Mouse (Mus musculus) megakaryocyte, adult 5-6 weeks (primary cell): ENCODE data around the gene Fignl2. TPM values are rescaled to one million over a fixed set of nuclear protein-coding genes. Genes with fewer than 3 reads are reported as not detected.

ENCODE experiments used
- ATAC-seq: 2 replicates; pipeline ENCODE4 v1.8.0; 2016; ENCODE audit warnings: mild to moderate bottlenecking, inconsistent platforms; ENCODE audit not compliant: poor library complexity, severe bottlenecking
- total RNA-seq, 2 experiments: library from RNA; stranded (forward) in 1 of 2; stranded (reverse) in 1 of 2; fragments of 153-499, 151-499 nt in 1 of 2; fragments of 221-1000, 200-1000 nt in 1 of 2; gene quantifications; 2 replicates each; pipeline versions ENCODE4 v1.2.3 to v1.2.4; 2015 to 2017

Fignl2 gene
- total RNA-seq, 2 experiments from 2014 or later = 0.04 to 0.07 TPM

DNA sequence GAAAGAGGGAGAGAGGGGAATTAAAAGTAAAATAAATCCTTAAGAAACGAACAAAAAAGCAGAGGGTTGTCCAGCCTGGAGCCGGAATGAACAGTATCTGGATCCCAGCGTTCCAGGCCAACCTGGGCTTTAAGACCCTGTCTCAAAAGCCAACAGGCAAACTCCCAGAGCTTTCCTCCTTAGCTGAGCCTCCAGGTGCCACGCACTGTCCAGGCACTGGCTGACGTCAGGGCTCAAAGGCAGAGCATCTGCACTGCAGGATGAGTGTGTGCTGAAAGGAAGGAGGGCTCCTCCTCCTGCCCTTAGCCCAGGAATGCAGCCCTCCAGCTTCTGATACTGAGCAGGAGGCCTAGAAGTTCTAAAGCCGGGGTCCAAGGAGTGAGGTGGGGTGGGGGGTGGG, 15.6 kb upstream of the Fignl2 start:
- no peak for ATAC-seq

DNA sequence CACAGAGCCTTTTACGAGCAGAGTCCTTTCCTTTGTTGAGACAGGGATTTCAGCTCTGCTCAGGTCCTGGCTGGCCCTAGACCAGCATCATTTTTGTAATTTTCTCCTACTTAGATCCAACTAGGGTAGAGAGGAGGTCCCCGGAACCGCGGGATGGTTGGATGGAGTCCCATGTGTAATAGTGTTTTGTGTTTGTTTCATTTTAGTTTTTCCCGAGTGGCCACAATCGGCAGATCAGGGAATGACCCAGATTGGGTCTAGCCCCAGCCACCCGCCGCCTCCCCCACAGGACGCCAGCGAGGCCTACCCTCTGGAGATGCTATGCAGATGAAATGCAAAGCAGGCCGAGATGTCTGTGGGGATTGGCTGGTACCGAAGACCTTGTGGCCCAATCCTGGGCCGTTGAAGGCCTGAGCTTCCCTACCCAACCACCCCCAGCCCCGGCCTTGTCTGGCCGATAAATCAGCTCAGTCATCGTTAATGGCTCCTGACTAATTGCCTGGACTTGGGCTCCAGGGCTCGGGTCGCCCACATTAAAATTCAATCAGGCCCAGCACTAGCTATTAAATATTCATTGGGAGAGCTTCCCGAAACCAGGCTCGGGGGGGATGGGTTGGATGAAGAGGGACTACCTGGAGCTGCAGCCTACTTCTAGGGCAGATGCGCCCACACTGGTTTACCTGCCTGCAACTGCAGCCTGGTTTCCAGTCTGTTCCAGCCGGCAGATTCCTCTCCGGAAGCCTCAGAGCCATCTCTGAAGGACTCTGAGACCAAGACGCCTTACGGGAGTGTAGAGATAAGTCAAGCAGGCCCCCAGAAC, 14.7 kb upstream of the Fignl2 start:
- no peak for ATAC-seq

DNA sequence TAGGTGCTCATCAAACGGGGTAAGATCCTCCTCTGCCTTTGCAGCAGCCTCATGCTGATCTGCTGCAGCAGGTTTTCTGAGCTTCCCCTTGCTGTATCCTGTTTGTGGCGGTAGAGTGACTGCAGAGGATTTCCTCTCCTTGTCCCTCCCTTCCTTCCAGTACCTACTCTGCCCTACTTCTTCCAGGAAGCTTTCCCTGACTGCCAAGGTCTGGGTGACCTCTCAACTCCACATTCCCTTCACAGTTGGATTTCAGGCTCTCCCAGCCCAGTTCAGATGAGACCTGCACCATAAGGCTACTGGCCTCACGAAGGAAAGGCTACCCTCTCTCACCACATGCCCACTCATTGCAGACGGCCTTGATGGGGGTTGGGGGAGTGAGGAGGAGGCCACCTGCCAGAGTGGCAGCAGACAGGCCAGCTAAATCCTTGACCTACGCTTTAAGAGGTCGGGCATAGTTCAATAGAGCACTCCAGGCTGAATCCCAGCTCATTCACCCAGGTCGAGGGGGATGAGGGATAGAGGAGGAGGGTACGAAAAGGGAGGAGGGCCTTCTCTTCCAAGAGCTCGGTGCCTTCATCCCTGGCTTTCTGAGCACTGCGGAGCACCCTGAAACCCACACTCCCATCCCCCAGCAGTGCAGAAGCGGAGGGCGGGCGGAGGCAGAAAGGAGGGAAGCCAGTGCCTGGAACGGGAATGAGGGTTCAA, 13.9 kb upstream of the Fignl2 start:
- ATAC-seq = no peak

DNA sequence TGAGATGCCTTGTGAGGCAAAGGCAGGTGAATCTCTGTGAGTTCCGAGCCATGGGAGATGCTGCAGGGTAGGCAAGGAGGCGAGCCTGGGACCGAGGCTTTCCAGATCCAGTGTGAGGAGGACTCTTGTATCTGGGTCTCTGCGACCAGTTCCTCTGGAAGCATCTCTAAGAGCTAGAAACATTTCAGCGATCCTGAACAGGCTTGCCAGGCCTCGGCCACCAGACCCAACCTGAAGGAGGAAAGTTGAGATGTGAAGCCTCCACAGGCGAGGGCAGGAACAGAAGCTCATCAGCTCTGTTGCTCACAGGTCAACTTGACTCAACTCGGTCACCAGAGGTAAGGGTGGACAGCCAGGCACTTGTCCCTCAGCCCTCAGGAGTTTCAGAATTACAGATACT, 13.2 kb upstream of the Fignl2 start:
- no peak for ATAC-seq

DNA sequence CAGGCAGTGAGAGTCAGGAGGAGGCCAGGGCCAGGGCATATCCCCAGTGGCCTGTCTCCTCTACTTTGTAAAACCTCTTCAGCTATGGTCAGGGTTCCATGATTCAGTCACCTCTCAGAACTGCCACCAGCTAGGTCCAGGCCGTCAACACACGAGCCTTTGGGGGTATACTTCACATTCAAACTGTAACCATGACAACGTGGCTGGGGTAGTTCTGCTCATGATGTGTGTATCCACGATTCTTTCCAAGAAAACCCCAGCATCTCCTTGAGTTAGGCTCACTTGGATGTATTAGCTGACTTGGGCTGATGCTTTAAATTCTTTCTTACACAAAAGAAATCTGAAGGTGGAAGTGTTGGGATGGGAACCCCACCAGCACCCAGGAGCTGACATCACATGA, 9.9 kb upstream of the Fignl2 start:
- no peak for ATAC-seq

DNA sequence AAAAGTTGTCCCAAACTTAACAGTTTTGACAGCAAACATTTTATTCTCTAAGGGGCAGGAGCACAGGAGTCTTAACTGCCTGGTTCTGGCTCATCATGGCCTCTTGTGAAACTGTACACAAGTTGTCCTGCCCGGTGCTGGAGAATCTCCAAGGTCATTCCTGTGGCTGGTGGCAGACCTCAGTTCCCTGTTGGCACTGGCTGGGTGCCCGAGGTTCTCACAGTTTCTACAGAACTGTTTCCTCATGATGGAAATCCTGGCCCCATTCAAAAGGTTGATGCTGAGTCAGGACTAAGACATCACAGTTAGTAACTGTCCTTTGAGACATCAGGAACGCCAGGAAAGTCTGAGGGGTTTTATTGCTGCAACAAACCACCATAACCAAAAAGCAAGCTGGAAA, 8.6 kb upstream of the Fignl2 start:
- no peak for ATAC-seq

DNA sequence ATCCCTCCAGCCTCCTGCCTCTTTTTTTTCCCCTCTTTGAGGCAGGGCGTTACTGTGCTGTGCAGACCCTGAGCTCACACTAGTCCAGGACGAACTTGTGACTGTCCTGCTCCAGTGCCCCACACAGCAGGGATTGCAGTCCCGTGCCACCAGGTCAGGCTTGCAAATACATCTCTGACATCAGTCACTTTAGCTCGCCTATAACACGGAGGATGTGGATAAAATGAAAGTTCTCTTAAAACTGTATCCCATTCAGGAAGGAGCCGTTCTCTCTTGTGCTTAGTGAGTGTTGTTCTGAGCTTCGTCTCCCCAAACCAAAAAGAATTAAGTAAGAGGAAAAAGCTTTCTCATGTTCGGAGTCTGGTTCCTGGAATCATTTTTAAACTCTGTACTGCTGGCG, 8.1 kb upstream of the Fignl2 start:
- no peak for ATAC-seq

DNA sequence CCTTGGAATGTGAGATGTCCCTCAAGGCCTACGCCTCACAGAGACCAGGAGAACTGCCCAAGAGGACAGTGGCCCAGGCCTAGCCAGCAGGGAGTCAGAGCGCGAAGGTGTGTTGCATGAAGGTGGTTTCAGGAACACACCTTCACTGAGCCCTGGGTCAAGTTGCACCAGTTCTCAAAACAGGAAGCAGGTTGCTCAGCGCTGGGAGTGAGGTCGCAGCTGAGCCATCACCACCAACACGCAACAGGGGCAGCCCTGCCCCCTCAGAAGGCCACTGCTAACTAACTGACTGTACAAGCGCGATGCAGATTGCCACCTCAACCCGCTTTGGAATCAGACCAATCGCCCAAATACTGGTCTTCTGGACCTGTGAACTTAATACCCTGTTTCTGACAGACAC, 6.1 kb upstream of the Fignl2 start:
- peak; percentile 91 for ATAC-seq

DNA sequence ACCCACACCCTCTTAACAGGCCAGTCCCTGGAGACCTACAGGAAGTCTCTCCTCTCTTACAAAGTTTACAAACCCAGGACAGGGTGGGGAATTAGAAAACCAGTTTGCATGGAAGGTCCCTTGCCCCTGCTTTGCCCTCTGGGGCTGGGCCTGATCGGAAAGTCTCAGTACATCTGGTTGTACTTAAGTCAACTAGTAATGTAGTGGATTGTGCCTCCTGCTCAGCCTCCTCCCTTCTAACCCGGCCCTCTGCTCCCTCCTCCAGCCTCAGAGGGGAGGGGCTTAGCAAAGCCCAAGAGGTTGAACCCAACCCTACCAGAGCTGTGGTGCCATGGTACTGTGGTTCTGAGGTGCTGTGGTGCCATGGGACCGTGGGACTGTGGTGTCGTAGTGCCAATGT, 3.9 kb upstream of the Fignl2 start:
- no peak for ATAC-seq

DNA sequence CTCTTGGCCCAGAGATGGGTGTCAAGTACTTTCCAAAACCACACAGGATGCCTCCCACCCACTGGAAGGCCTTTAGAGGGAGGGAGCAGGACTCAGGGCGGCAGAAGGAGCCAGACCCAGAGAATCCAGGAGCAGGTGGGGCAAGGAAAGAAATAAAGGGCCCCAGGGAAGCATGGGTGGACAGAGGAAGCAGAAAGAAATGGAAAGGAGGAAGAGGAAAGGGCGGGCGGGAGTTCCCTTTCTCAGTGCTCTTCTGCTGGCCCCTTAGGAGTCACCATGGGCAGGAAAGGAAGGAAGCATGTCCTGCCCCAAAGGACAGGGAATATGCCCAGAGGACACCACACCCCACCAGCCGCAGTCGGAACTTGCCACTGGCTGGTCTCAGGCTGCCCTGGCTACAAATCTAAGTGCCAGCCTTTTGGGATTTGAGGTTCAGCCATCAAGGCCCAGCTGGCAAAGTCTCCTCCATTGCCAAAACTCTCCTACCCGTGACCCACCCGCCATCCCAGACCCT, 2.7 kb upstream of the Fignl2 start:
- no peak for ATAC-seq

DNA sequence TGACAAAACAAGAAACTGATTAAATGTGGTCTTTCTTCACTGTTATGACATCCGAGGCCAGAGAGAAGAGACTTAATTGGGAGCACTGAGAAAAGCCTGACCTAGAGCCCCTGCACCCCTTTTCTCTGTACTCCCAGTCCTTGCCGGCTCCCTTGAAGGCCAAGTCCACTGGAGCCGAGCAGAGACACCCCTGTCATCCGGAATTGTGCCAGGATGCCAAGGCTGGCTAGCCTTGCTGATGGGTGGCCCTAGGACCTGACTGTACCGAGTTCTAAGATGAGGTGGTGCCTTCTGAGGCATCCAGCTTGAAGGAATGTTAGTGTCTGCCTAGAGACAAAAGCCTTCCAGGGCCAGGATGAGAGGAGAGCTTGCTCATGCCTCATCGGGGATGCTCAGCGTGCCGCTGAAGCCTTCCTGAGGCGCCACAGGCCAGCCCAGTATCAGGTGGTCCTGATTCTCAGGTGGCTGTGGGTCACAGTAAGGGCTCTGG, 1.7 kb upstream of the Fignl2 start:
- no peak for ATAC-seq

DNA sequence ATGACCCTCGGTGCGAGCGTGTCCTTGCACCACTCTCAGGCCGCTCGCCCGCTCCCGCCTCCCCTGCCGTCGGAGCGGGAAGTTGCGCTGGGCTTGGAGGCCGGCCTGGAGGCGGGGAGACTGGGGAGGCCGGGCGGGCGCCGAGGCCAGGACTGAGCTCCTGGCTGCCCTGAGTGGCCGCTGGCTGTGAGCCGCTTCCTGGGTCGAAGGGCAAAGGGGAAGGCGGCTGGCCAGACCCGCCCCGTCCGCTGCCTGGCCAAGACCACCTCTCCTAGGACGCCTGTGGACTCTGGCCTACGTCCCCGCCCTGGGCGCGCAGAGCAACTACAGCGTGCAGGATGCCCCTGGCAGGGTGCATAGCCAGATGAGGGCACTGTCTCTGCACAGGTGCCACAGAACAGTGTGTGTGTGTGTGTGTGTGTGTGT, 377 bp upstream of the Fignl2 start:
- peak; percentile 89 for ATAC-seq

DNA sequence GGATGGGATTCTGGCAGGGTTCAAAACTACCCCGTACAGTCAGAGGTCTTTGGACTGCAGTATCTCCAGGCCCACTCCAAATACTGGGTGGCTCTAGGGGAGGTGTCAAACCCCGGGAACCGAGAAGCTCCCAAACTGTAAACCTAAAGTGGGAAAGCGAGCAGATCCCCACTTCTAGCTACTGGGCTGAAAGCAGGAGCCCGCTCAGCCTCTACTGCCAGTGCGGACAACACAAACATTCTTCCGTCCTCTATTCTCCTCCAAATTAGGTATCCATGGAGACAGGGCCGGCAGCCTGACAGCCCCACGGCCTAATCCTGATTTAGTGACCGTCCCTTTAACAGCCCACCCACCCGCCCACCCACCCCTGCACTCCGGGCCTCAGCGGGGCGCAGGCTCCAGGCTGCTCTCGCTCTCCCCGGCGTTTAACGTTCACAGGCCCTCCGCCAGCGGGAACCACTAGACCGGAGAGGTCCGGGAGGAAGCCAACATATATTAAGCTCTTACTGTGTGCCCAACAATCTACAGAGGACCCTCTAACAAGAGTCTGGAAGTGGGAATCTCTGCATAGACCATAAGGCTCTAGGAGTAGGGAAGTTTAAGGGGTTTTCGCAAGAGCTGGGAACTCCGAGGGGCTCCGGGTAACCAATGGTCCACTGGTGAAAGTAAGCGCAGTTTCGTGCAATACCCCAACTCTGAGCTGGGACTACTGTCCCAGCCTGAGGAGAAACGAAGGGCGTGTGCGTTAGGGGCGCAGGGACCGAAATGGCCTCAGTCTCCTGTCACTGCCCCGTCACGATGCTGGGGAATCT, 1.2 kb downstream of the Fignl2 start:
- ATAC-seq = no peak

DNA sequence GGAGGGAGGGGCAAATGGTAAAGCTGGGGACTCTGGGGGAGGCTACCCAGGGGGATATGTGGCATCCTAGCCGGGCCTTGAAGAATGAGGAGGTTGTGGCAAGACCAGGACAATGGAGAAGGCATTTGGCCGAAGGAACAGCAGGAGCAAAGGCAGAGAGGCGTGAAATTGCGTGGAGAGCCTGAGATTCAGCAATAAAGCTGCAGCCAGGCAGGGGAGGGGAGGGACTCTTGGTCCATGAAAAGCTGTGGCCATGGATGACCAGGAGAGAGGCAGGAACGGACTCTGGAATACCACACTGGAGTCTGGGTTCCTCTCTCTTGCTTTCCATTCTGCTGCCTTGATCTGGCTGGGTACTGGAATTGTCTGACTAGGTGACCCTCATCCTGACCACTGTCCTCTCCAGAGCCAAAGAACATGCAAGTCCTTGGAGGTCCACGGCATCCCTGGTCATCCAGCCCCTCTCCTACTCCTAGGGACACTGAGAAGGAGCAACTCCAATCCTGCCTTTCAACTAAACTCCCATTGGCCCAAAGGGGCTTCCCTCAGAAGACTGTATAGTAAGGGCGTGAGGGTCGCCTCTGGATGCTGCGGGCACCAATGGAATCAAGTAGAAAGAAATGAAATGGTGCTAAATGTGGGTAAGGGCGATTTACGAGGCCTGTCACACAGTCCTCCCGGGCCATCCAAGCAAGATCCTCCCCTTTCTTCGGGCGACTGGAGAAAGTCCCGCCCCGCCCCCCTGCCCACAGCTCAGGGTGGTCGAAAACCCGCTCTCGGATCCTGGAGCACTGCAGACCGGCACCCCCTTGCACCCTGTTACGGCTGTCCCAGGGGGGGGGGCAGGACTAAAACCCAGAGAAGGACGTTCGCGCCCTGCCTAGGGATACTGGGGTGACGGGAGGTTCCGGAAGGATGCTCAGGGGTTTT, 2.0 kb downstream of the Fignl2 start:
- ATAC-seq = no peak

DNA sequence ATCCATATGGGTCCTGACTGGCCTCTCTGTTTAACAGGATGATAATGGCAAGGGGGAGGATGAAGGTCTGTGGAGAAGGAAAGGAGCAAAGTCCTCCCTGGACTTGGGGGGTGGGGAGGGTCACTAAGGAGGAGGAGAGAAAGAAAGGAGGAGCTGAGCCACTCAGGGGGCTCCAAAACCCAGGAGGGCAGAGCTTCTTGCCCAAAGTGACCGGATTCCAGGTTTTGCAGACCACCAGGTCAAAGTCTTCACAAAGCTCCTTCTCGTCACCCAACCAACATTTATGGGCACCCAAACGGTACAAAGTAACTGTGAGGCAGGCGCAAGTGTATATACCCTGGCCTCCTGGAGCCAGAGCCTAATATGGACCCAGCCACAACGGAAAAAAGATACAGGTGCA, 2.7 kb downstream of the Fignl2 start:
- ATAC-seq = no peak

DNA sequence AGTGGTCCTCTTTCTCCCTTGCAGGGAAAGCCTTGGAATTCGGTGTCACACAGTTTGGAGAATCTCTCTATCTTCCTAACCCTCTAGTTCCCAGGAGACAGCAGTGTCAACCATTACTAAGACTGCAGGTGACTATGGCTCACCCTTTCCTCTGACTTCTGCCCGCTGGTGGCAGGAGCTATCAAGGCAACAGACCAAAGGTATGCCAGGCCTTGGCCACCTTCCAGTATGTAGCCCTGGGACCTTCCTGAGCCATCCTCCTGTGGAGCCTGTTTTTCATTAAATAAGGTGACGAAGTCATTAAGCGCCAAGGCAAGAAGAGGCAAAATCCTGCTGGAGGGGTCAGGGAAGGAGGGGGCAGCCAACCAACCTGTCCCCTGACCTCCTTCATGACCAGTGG, 3.2 kb downstream of the Fignl2 start:
- no peak for ATAC-seq

DNA sequence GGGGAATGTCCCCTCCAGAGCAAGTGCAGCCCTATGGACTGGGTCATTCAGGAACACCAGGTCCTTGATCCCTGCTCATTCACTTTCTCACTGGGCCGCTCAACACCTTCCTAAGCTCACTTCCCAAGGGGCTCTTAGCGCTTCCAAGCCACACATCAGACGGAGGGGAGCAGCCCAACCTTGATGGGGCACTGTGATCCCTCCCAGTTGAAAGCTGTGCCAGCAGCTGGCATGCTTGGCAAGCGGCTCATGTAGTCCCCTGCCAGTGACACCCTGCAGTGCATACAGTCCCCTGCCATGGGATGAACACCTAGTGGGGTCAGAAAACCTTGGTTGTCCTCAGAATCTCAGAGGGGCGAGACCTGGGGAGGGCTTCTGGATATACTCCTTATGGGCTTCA, 4.3 kb downstream of the Fignl2 start:
- no peak for ATAC-seq

DNA sequence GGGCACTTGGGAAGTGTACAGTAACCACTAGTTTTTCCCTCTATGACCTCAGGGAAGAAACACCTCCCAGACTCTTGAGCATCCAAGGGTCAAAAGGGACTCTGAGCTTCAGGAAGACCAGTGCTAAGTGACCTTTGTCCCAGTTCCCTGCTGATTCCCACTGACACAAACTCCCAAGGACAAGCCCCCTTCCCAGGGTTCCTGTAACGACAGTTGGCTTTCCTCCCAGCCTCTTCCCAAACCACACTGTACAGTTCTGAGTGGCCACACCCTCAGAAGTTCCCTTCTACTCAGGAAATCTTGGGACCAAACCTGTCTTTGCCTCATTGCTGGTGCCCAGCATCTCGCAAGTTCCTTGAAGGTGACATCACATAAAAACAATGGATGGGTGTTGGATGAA, 5.6 kb downstream of the Fignl2 start:
- ATAC-seq = no peak

DNA sequence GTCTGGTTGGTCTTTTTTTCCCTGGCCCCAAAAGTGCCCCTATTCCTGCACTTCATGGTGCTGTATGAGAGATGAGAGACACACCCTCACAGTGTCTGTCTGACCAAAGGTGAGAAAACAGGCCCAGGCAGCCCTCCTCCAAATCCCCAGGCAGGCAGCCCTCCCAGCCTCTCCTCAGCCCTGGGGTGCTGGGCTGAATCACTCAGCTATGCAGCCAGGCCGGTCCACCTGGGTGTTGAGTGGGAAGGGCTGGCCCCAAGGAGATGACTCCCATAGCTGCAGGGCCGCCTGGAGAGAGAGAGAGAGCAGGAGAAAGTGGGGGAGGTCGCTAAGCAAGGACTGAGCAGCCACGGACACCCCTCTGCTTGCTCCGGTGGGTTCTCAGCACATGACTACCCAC, 7.6 kb downstream of the Fignl2 start:
- no peak for ATAC-seq

DNA sequence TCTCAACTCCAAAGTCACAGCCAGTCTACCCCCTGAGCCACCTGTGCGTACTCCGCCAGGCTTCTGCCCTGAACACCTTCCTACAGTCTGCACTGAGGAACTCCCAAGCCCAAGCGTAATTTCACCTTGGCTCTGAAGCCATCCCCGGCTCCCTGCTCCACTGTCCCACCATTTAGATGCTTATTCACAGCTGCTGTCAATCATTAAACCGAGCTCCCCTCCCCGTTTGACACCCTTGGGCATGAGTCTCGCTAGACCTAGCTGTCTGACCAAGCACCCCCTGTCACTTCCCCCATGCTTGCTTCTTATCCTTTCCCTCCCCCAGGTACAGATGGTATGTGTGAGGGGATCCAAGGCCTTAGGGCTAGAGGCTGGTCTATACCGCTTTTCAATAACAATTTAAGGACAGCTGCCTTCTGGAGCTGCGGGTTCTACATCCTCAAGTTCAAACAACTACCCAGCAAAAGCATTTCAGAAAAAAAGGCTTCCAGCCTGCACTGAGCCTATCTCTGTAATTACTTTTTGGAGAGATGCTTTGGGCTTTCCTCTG, 8.7 kb downstream of the Fignl2 start:
- no peak for ATAC-seq
